Mouse (Mus musculus) limb, embryonic 10.5 days (tissue): ENCODE data around the gene Trip6. TPM values are rescaled to one million over a fixed set of nuclear protein-coding genes. Genes with fewer than 3 reads are reported as not detected.

Source experiments
- DNase-seq: peaks from one replicate; pipeline ENCODE4 v3.0.0-alpha.2; 2017; ENCODE audit warnings: low spot score
- H3K27ac ChIP-seq: fragments of 300-500 bp; sonication (generic); 2 replicates; pipeline ENCODE4 v1.5.1; 2016; ENCODE audit warnings: mild to moderate bottlenecking
- H3K27me3 ChIP-seq: fragments of 300-500 bp; sonication (generic); 2 replicates; pipeline ENCODE4 v1.6.1; 2016; ENCODE audit warnings: low read depth, mild to moderate bottlenecking; ENCODE audit not compliant: poor library complexity, severe bottlenecking
- H3K36me3 ChIP-seq: fragments of 300-500 bp; sonication (generic); 2 replicates; pipeline ENCODE4 v1.6.1; 2016; ENCODE audit warnings: mild to moderate bottlenecking, moderate library complexity
- H3K4me1 ChIP-seq: fragments of 300-500 bp; sonication (generic); 2 replicates; pipeline ENCODE4 v1.6.1; 2016
- H3K4me3 ChIP-seq: fragments of 300-500 bp; sonication (generic); 2 replicates; pipeline ENCODE4 v1.5.1; 2016; ENCODE audit warnings: mild to moderate bottlenecking, moderate library complexity
- H3K9me3 ChIP-seq: fragments of 300-500 bp; sonication (generic); replicated peaks from 2 replicates; pipeline ENCODE4 v1.6.1; 2016; ENCODE audit warnings: mild to moderate bottlenecking
- WGBS: fragments of 180-500 bp; shearing (Covaris S2); methylation state at CpG from one replicate; pipeline ENCODE4 v1.1.7; 2016; 5-methylcytosine and 5-hydroxymethylcytosine counted together
- microRNA-seq: library from miRNA; unstranded; fragments of <30 nt; microRNA quantifications from one replicate; pipeline ENCODE4, GENCODE M21; 2017
- polyA plus RNA-seq: library from polyadenylated mRNA; unstranded; fragments of >200 nt; fragmentation: Nextera tagmentation; extraction: Ambion mirVana; gene quantifications from 2 replicates; pipeline ENCODE4 v1.2.1, GENCODE M21; 2016

Gene Trip6
- polyA plus RNA-seq, 1 experiment from 2014 or later: 75.9 TPM

- H3K4me1 ChIP-seq: peaks cover 7% of the 10 kb centered on the region
- no peak for DNase-seq
- no peaks in the 10 kb centered on the region for H3K27me3 ChIP-seq
- no peaks in the 10 kb centered on the region for H3K9me3 ChIP-seq
- H3K4me3 ChIP-seq: no peak overlapping the region
- no peaks in the 10 kb centered on the region for H3K36me3 ChIP-seq
- 82% methylated on average over 14 of the region's 14 CpGs for WGBS
- H3K27ac ChIP-seq: no peak overlapping the region
Measured at GRCm38 (mm10) chr5:137263897-137264720, 50.1 kb downstream of the Trip6 start.

Small RNAs within 50 kb of the gene (microRNA-seq; reads per million reads assigned to microRNA genes)
- 1.8 reads per million for gene Mir7036
- not detected for gene Mir8116

Other genes starting within 250 kb of the Trip6 start
- 0.36 and 0.39 TPM in 2 replicates for gene Serpine1, start 242.1 kb downstream of the Trip6 start, polyA plus RNA-seq
- gene Trim56, start 198.2 kb downstream of the Trip6 start, polyA plus RNA-seq: 5.6 and 7.0 TPM in 2 replicates
- not detected in 2 replicates for gene Muc3, start 165.1 kb downstream of the Trip6 start, polyA plus RNA-seq
- not detected in 2 replicates for gene Muc3a, start 102.0 kb downstream of the Trip6 start, polyA plus RNA-seq
- 1.7 and 1.8 TPM in 2 replicates for gene Ache, start 26.9 kb downstream of the Trip6 start, polyA plus RNA-seq
- gene Ufsp1, start 19.8 kb downstream of the Trip6 start, polyA plus RNA-seq: 8.1 and 8.5 TPM in 2 replicates
- gene Srrt, start 6.7 kb downstream of the Trip6 start, polyA plus RNA-seq: 200 and 201 TPM in 2 replicates
- gene Slc12a9, start 19.2 kb upstream of the Trip6 start, polyA plus RNA-seq: 10.4 and 10.6 TPM in 2 replicates
- 66.3 and 81.0 TPM in 2 replicates for gene Ephb4, start 35.7 kb upstream of the Trip6 start, polyA plus RNA-seq
- gene Zan, start 162.7 kb upstream of the Trip6 start, polyA plus RNA-seq: 0.03 and 0.10 TPM in 2 replicates
- gene Pop7, start 188.1 kb upstream of the Trip6 start, polyA plus RNA-seq: 53.2 and 63.4 TPM in 2 replicates
- 13.5 and 14.6 TPM in 2 replicates for gene Gigyf1, start 204.1 kb upstream of the Trip6 start, polyA plus RNA-seq
- gene Epo, start 218.8 kb upstream of the Trip6 start, polyA plus RNA-seq: 1.5 and 2.4 TPM in 2 replicates
- 257 and 295 TPM in 2 replicates for gene Gnb2, start 219.1 kb upstream of the Trip6 start, polyA plus RNA-seq
- gene Actl6b, start 239.1 kb upstream of the Trip6 start, polyA plus RNA-seq: not detected in 2 replicates